Mouse (Mus musculus) small intestine, adult 2 months (tissue): ENCODE results near the gene Fam126a. TPM values are rescaled to one million over a fixed set of nuclear protein-coding genes. Genes with fewer than 3 reads are reported as not detected.

ENCODE experiments used
- H3K27ac ChIP-seq: fragments of 200-500 bp; 2 replicates; pipeline ENCODE4 v1.5.1; 2012; ENCODE audit warnings: low read depth, low read length, control low read depth, inconsistent platforms; ENCODE audit not compliant: insufficient read depth
- H3K27me3 ChIP-seq: fragments of 200-500 bp; 2 replicates; pipeline ENCODE4 v1.6.1; 2012; ENCODE audit warnings: mild to moderate bottlenecking, moderate library complexity, low read length, inconsistent platforms; ENCODE audit not compliant: control insufficient read depth, insufficient read depth
- H3K36me3 ChIP-seq: fragments of 200-500 bp; 2 replicates; pipeline ENCODE4 v1.6.1; 2012; ENCODE audit warnings: mild to moderate bottlenecking, low read length, control low read depth, inconsistent platforms; ENCODE audit not compliant: control insufficient read depth, insufficient read depth
- H3K4me1 ChIP-seq: fragments of 200-500 bp; 2 replicates; pipeline ENCODE4 v1.6.1; 2012; ENCODE audit warnings: low read length, inconsistent platforms, mixed read lengths; ENCODE audit not compliant: control insufficient read depth, insufficient read depth, insufficient read length
- H3K4me3 ChIP-seq: fragments of 200-500 bp; 2 replicates; pipeline ENCODE4 v1.5.1; 2012; ENCODE audit warnings: low read depth, mild to moderate bottlenecking, control low read depth, inconsistent platforms, low read length, moderate library complexity
- CTCF ChIP-seq: fragments of 200-500 bp; IDR thresholded peaks from 2 replicates; pipeline ENCODE4 v1.5.1; 2012; ENCODE audit warnings: low read depth, mild to moderate bottlenecking, control low read depth, inconsistent platforms, low read length, moderate library complexity, mixed read lengths; ENCODE audit not compliant: insufficient replicate concordance, insufficient read length; ENCODE audit errors: extremely low read depth
- POLR2A ChIP-seq: fragments of 200-500 bp; IDR thresholded peaks from 2 replicates; pipeline ENCODE4 v1.6.1; 2012; ENCODE audit warnings: low read depth, mild to moderate bottlenecking, control low read depth, inconsistent platforms, low read length, moderate library complexity
- WGBS: fragments of 180-500 bp; shearing (Covaris S2); methylation state at CpG from one replicate; pipeline ENCODE4 v1.1.7; 2018; 5-methylcytosine and 5-hydroxymethylcytosine counted together
- polyA plus RNA-seq: library from polyadenylated mRNA; depleted of rRNA; stranded (reverse); fragments of >200 nt; gene quantifications from 2 replicates; pipeline ENCODE4 v1.2.3, GENCODE M21; 2012

Fam126a gene
- polyA plus RNA-seq, 1 experiment = 1.1 TPM

- H3K4me3 ChIP-seq = no peak overlapping the region
- no peak for TF ChIP-seq POLR2A
- TF ChIP-seq CTCF = no peak
- WGBS = 86% methylated on average over 6 of the region's 6 CpGs
- H3K4me1 ChIP-seq = no peaks in the 10 kb centered on the region
- H3K27me3 ChIP-seq = no peaks in the 10 kb centered on the region
- H3K27ac ChIP-seq = no peak overlapping the region
- no peaks in the 10 kb centered on the region for H3K36me3 ChIP-seq
Measured at GRCm38 (mm10) chr5:24063034-24063433, 32.5 kb upstream of the Fam126a start.

DNA sequence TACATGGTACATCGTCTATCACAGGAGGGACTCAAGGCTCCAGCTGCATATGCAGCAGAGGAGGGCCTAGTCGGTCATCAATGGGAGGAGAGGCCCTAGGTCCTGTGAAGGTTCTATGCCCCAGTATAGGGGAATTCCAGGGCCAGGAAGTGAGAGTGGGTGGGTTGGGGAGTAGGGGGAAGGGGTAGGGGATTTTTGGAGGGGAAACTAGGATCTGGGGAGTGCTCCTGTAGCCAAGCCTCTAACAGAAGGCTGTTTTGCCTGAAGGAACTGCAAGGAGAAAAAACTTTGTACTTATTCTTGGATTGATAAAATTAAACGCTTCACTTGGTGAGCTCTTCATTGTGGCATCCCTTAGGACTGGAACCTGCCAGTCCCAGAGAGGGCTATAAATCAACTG lies 30.5 kb upstream of the Fam126a start:
- H3K27ac ChIP-seq = no peak overlapping the region
- 62% methylated on average over 3 of the region's 3 CpGs for WGBS
- H3K36me3 ChIP-seq = no peaks in the 10 kb centered on the region
- no peaks in the 10 kb centered on the region for H3K4me1 ChIP-seq
- no peaks in the 10 kb centered on the region for H3K27me3 ChIP-seq
- TF ChIP-seq CTCF = no peak
- TF ChIP-seq POLR2A = no peak
- H3K4me3 ChIP-seq = no peak overlapping the region

GRCm38 (mm10) chr5:24057592-24057991 lies 27.1 kb upstream of the Fam126a start:
- no peaks in the 10 kb centered on the region for H3K4me1 ChIP-seq
- no peak overlapping the region for H3K27ac ChIP-seq
- no peaks in the 10 kb centered on the region for H3K27me3 ChIP-seq
- TF ChIP-seq POLR2A (no peak), CTCF (no peak)
- H3K4me3 ChIP-seq = no peak overlapping the region
- H3K36me3 ChIP-seq = no peaks in the 10 kb centered on the region
- 78% methylated on average over 3 of the region's 3 CpGs for WGBS

DNA sequence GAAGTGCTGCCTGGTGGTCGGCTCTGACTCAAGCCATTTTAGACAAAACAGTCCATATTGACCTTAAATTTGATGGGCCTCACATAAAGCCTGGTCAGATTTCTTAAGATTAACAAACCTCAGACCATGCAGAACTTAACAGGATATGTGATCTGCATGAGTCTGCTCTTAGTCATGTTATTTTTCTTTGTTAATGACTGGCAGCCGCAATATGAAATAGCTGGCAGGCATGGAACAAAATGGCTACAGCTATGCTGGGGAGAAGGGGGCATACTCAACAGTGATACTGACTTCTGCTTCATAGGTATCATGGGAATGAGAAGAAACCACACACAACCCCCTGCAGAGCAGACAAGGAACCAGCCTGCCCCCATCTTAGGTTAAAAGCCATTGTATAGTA lies 26.4 kb upstream of the Fam126a start:
- Histone ChIP-seq H3K4me1 (no peaks in the 10 kb centered on the region), H3K36me3 (no peaks in the 10 kb centered on the region), H3K27ac (no peak overlapping the region), H3K4me3 (no peak overlapping the region), H3K27me3 (no peaks in the 10 kb centered on the region)
- 91% methylated on average over 2 of the region's 2 CpGs for WGBS
- TF ChIP-seq CTCF = no peak
- no peak for TF ChIP-seq POLR2A

DNA sequence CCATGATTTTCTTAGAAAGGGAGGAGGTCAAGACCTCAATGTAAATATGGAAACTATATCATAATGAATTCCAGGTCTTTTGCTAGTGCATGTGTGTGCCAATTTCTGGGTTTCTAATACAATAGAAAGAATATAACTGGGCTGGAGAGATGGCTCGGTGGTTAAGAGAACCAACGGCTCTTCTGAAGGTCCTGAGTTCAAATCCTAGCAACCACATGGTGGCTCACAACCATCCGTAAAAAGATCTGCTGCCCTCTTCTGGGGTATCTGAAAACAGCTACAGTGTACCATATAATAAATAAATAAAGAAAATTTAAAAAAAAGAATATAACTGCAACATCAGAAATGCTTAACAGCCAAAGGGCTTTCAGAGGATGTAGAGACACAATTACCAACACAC lies 23.9 kb upstream of the Fam126a start:
- 86% methylated on average over 3 of the region's 3 CpGs for WGBS
- Histone ChIP-seq H3K27me3 (no peaks in the 10 kb centered on the region), H3K4me1 (no peaks in the 10 kb centered on the region), H3K4me3 (no peak overlapping the region), H3K27ac (no peak overlapping the region), H3K36me3 (no peaks in the 10 kb centered on the region)
- no peak for TF ChIP-seq POLR2A
- TF ChIP-seq CTCF = no peak

DNA sequence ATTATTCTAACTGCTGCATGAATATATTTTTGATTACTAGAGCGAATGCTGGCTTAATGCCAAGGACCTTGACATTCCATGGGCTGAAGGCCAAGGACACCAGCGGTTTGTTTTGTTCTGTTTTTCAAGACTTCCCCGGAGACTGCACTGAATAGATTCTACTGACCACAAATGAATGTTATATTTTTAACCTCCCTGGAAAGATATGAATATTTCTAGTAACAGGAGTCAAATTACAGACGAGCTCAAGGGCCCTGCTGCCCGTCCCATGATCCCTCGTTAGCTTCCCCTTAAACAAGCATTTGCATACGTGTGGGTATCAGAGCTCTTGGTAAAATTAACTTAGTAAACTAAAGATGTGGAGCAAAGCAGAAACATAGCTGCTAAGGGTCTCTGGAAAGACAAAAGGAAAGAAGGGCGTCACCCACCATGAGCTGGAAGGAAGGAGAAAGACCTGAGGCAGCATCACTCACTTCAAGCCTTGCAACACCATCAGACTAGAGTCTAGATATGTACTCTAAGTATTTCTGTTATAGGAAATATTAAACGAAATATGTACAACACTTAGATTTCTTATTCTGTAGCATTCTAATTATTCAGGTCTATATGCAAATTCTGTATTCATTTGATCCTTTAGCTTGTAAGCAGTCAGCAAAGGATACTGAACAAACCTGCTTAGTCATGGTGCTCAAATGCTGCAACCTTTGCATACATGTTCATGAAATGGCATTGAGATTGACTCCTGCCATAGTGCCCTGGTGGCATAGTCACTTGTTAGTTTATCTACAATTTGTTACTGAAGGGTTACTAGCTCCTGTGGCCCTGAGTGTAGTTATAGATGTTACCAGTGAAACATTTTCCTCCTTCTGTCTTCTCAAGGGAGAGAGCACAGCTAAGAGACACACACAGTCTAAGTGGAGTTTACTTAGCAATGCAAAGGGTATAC lies 23.0 kb upstream of the Fam126a start:
- H3K4me1 ChIP-seq = no peaks in the 10 kb centered on the region
- no peak for TF ChIP-seq POLR2A
- no peak for TF ChIP-seq CTCF
- H3K27ac ChIP-seq = no peak overlapping the region
- no peaks in the 10 kb centered on the region for H3K36me3 ChIP-seq
- H3K4me3 ChIP-seq = no peak overlapping the region
- H3K27me3 ChIP-seq = no peaks in the 10 kb centered on the region
- WGBS = 47% methylated on average over 9 of the region's 9 CpGs

DNA sequence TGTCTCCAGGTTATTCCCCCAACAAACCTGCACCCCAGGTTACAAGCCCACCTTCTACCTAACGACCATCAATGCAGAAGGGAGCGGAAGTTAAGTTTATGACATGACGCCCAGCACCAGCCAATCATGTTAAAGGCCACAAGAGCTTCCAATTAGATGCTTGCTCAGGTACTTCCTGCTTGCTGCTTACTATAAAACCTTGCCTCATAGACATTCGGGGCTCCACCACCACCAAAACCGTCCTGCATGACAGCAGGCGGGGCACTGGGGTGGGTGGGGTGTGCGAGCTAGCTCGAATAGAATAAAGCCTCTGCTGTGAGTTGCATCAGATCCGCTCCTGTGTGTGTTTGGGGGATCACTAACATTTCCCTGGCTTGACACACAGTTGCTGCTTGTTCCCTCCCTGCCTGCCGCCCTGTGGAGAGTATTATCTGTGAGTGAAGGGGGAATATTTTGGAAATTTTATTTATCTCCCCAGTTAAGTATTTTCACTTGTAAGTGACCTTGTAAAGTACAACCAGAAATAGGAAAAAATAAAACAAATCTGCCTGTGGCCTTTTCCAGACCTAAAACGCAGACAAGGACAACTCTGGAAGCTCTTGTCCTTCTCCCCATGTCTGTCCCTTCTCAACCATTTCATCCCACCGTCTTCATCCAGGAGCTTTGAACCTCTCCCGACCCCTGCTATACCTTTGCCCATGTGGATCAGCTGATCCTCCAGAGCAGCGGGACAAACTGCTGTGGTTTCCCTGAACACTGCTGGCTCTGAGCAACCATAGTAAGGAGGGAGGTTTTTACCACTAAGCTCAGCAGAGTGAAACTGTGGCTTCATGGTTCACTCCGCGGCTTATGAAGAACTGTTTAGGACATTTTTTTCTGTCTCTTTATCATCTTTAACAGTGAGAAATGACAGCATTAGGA lies 21.5 kb upstream of the Fam126a start:
- Histone ChIP-seq H3K27ac (no peak overlapping the region), H3K36me3 (no peaks in the 10 kb centered on the region), H3K27me3 (no peaks in the 10 kb centered on the region), H3K4me1 (no peaks in the 10 kb centered on the region), H3K4me3 (no peak overlapping the region)
- no peak for TF ChIP-seq POLR2A
- TF ChIP-seq CTCF = no peak
- 53% methylated on average over 16 of the region's 16 CpGs for WGBS
